In genomic region chr11:103941351-103941750, GRCm38 (mm10) we compare ENCODE assay signal across 19 mouse cellular contexts. TPM values are rescaled to one million over a fixed set of nuclear protein-coding genes. Genes with fewer than 3 reads are reported as not detected.
A peak's percentile ranks its signal among the peaks of the same experiment; 100 is the strongest.
DNase-seq lines count a peak whose midpoint lies in the region; ATAC-seq and TF ChIP-seq lines count a peak whose summit lies in the region.
"Had no signal": no experiment of that assay in that cellular context is flagged by ENCODE, and none has a peak within 500 bp of the region (broad histone marks: within the 10 kb centered on the region; RNA-seq: fewer than 3 reads in every experiment).

No protein-coding gene starts in this region.

- H3K4me2 ChIP-seq in forebrain, embryonic 12.5 days = no peak overlapping the region
- H3K4me2 ChIP-seq: limb, embryonic 12.5 days; midbrain, embryonic 12.5 days; neural tube, embryonic 15.5 days had no signal

- no peak for DNase-seq in gastrocnemius, adult 2 months
- no peak for DNase-seq in gastrocnemius, adult 18-20 months (ENCODE audit: low spot score)
- peak; percentile 14 to 38 for DNase-seq in kidney, postnatal 36 days
- no peak for DNase-seq in kidney, adult 18-20 months
- DNase-seq in thymus, postnatal 36 days = peak; percentile 24 to 61
- DNase-seq in left cerebral cortex, adult 11 months (ENCODE audit: low spot score) = no peak
- DNase-seq: cerebellum, adult 18-20 months; heart, postnatal 14 days; layer of hippocampus, postnatal 36 days; retina, postnatal 1 day had no signal

- intact Hi-C loops in gastrocnemius, adult 2 months (cut with DNase I) = no loop called here

- no peak overlapping the region for H3K4me3 ChIP-seq in gastrocnemius, adult 2 months
- no peak overlapping the region for H3K4me3 ChIP-seq in forebrain, embryonic 12.5 days (replicated peaks)
- H3K4me3 ChIP-seq: limb, embryonic 12.5 days; midbrain, embryonic 12.5 days; neural tube, embryonic 15.5 days had no signal

- peak; percentile 25 for ATAC-seq in inflammation-experienced regulatory T-cells, adult 6 months
- no peak for ATAC-seq in forebrain, embryonic 12.5 days (ENCODE audit: low FRiP score)
- ATAC-seq: forebrain, embryonic 16.5 days; hindbrain, embryonic 16.5 days had no signal

- peak; percentile 3; the same call in 1 of the 2 replicates for TF ChIP-seq CTCF in gastrocnemius, adult 2 months (IDR thresholded peaks at IDR 0.05)

- no peaks in the 10 kb centered on the region for H3K27me3 ChIP-seq in forebrain, embryonic 12.5 days
- H3K27me3 ChIP-seq: limb, embryonic 12.5 days; midbrain, embryonic 12.5 days; neural tube, embryonic 15.5 days had no signal

- H3K9ac ChIP-seq in forebrain, embryonic 12.5 days = no peak overlapping the region
- H3K9ac ChIP-seq: limb, embryonic 12.5 days; liver, embryonic 14.5 days; midbrain, embryonic 12.5 days; neural tube, embryonic 15.5 days had no signal

- WGBS in forebrain, embryonic 12.5 days = 86% methylated on average over 5 of the region's 5 CpGs

- H3K9me3 ChIP-seq in forebrain, embryonic 12.5 days = no peaks in the 10 kb centered on the region
- H3K9me3 ChIP-seq: G1E; limb, embryonic 12.5 days; midbrain, embryonic 12.5 days; neural tube, embryonic 15.5 days had no signal

- peaks cover 7% of the 10 kb centered on the region for H3K4me1 ChIP-seq in forebrain, embryonic 12.5 days
- H3K4me1 ChIP-seq: limb, embryonic 12.5 days had no signal

- H3K36me3 ChIP-seq in forebrain, embryonic 12.5 days (replicated peaks) = no peaks in the 10 kb centered on the region
- H3K36me3 ChIP-seq: midbrain, embryonic 12.5 days; neural tube, embryonic 15.5 days had no signal

- H3K27ac ChIP-seq in gastrocnemius, adult 2 months = no peak overlapping the region
- no peak overlapping the region for H3K27ac ChIP-seq in forebrain, embryonic 12.5 days
- H3K27ac ChIP-seq: limb, embryonic 12.5 days; liver, embryonic 14.5 days; midbrain, embryonic 12.5 days; neural tube, embryonic 15.5 days had no signal

RNA-seq across cellular contexts. Expression of gene Nsf, which starts 12.5 kb away (rescaled TPM):
- total RNA-seq in gastrocnemius, adult 2 months (2021) = 10 to 100 TPM; 20.0 to 24.6 TPM
- 10 to 100 TPM; 17.0 TPM for total RNA-seq in gastrocnemius, adult 18-20 months (2021)
- polyA plus RNA-seq in inflammation-experienced regulatory T-cells, adult 6 months (2017; shearing (Covaris generic)) = 10 to 100 TPM; 52.2 to 85.6 (median 76.6) TPM
- 69.1 and 78.0 TPM in 2 replicates for polyA plus RNA-seq in forebrain, embryonic 12.5 days (2016; fragmentation: Nextera tagmentation; extraction: Ambion mirVana)

RNA-seq across cellular contexts. Expression of gene Arf2, which starts 25.2 kb away (rescaled TPM):
- total RNA-seq in gastrocnemius, adult 2 months (2021) = 10 to 100 TPM; 14.3 to 23.3 TPM
- total RNA-seq in gastrocnemius, adult 18-20 months (2021) = 10 to 100 TPM; 14.7 to 22.9 TPM
- 10 to 100 TPM; 12.1 to 14.5 (median 12.6) TPM for polyA plus RNA-seq in inflammation-experienced regulatory T-cells, adult 6 months (2017; shearing (Covaris generic))
- 134 and 141 TPM in 2 replicates for polyA plus RNA-seq in forebrain, embryonic 12.5 days (2016; fragmentation: Nextera tagmentation; extraction: Ambion mirVana)

Comparison
In these comparisons a context has a peak if more than half of its experiments do, and no peak if none do; other contexts are left out.
1. DNase-seq: peak in kidney, postnatal 36 days (2 of 2) and thymus, postnatal 36 days (2 of 2); none in gastrocnemius, adult 2 months (single experiment), gastrocnemius, adult 18-20 months (single experiment), kidney, adult 18-20 months (single experiment) and left cerebral cortex, adult 11 months (single experiment).